Mouse (Mus musculus) small intestine, adult 2 months (tissue): ENCODE measurements around the gene Pam.

Experiments
- CTCF ChIP-seq: fragments of 200-500 bp; IDR thresholded peaks from 2 replicates; pipeline ENCODE4 v1.5.1; 2012; ENCODE audit warnings: low read depth, mild to moderate bottlenecking, control low read depth, inconsistent platforms, low read length, moderate library complexity, mixed read lengths; ENCODE audit not compliant: insufficient replicate concordance, insufficient read length; ENCODE audit errors: extremely low read depth
- POLR2A ChIP-seq: fragments of 200-500 bp; IDR thresholded peaks from 2 replicates; pipeline ENCODE4 v1.6.1; 2012; ENCODE audit warnings: low read depth, mild to moderate bottlenecking, control low read depth, inconsistent platforms, low read length, moderate library complexity

- TF ChIP-seq POLR2A = no peak
- TF ChIP-seq CTCF = no peak
Observed at GRCm38 (mm10) chr1:97915726-97916125, 179.7 kb downstream of the Pam start.
